Mouse (Mus musculus) intestine, postnatal 0 days (tissue): ENCODE results near the gene Ano10. TPM values are rescaled to one million over a fixed set of nuclear protein-coding genes. Genes with fewer than 3 reads are reported as not detected.
A peak's percentile ranks its signal among the peaks of the same experiment; 100 is the strongest.

ENCODE experiments used
- ATAC-seq: fragments of 200-750 bp; cut with Nextera tagmentation; 2 replicates; pipeline ENCODE4 v1.8.0; 2017; ENCODE audit warnings: mild to moderate bottlenecking, moderate TSS enrichment, moderate library complexity
- H3K27ac ChIP-seq: fragments of 300-500 bp; sonication (generic); 2 replicates; pipeline ENCODE4 v1.5.1; 2014; ENCODE audit warnings: mild to moderate bottlenecking, low read depth, low read length, moderate library complexity
- H3K27me3 ChIP-seq: fragments of 300-500 bp; sonication (generic); replicated peaks from 2 replicates; pipeline ENCODE4 v1.6.1; 2014; ENCODE audit warnings: low read length, mixed read lengths; ENCODE audit not compliant: control insufficient read depth, insufficient read depth
- H3K36me3 ChIP-seq: fragments of 300-500 bp; sonication (generic); 2 replicates; pipeline ENCODE4 v1.6.1; 2014; ENCODE audit warnings: mild to moderate bottlenecking, moderate library complexity; ENCODE audit not compliant: control insufficient read depth, insufficient read depth
- H3K4me1 ChIP-seq: fragments of 300-500 bp; sonication (generic); replicated peaks from 2 replicates; pipeline ENCODE4 v1.6.1; 2014; ENCODE audit warnings: antibody characterized with exemption, low read length, mixed read lengths; ENCODE audit not compliant: control insufficient read depth, insufficient read depth
- H3K4me2 ChIP-seq: fragments of 300-500 bp; sonication (generic); replicated peaks from 2 replicates; pipeline ENCODE4 v1.6.1; 2014; ENCODE audit warnings: low read depth, mild to moderate bottlenecking, moderate library complexity
- H3K4me3 ChIP-seq: fragments of 300-500 bp; sonication (generic); 2 replicates; pipeline ENCODE4 v1.5.1; 2014; ENCODE audit warnings: low read depth, low read length
- H3K9ac ChIP-seq: fragments of 300-500 bp; sonication (generic); 2 replicates; pipeline ENCODE4 v1.6.1; 2014; ENCODE audit warnings: mild to moderate bottlenecking, low read depth, low read length
- H3K9me3 ChIP-seq: fragments of 300-500 bp; sonication (generic); 2 replicates; pipeline ENCODE4 v1.6.1; 2016; ENCODE audit warnings: mixed run types; ENCODE audit not compliant: control insufficient read depth
- CTCF ChIP-seq: sonication (generic); IDR thresholded peaks from 2 replicates; pipeline ENCODE4 v1.5.1; 2016; ENCODE audit warnings: low read depth, mild to moderate bottlenecking, control low read depth, antibody characterized with exemption, moderate library complexity
- WGBS: fragments of 180-500 bp; shearing (Covaris S2); extraction: QIAGEN DNeasy Blood & Tissue Kit; methylation state at CpG from one replicate; pipeline ENCODE4 v1.1.7; 2014; 5-methylcytosine and 5-hydroxymethylcytosine counted together
- polyA plus RNA-seq: library from polyadenylated mRNA; unstranded; fragments of >200 nt; fragmentation: Nextera tagmentation; extraction: Ambion mirVana; gene quantifications from 2 replicates; pipeline ENCODE4 v1.2.1, GENCODE M21; 2015

The Ano10 gene
- polyA plus RNA-seq, 1 experiment from 2014 or later = 51.9 TPM

DNA sequence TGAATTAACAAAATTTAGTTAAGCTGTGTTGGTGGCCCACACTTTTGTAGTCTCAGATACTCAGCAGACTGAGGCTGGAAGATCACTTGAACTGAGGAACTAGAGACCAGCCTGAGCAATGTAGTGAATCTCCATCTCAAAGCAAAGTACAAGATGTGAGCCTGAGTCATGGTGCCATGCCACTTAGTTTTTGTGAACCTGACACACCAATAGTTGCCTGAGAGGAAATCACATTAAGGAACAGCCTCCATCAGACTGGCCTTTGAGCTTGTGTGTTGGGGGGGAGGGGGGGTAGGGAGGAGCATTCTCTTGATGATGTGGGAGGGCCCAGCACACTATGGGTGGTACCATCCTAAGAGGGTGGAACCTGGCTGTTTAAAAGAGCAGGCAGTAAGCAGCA is 1.2 kb upstream of the Ano10 start:
- Histone ChIP-seq H3K4me3 (no peak overlapping the region), H3K36me3 (no peaks in the 10 kb centered on the region; the same call in 1 of the 2 replicates), H3K27me3 (no peaks in the 10 kb centered on the region), H3K9ac (no peak overlapping the region), H3K27ac (no peak overlapping the region), H3K4me1 (peaks cover 7% of the 10 kb centered on the region), H3K9me3 (no peaks in the 10 kb centered on the region), H3K4me2 (no peak overlapping the region)
- ATAC-seq = no peak
- no peak for TF ChIP-seq CTCF

- Histone ChIP-seq H3K4me3 (peak overlapping the region; percentile 89), H3K9ac (peak overlapping the region; percentile 90), H3K4me1 (peaks cover 7% of the 10 kb centered on the region), H3K27me3 (no peaks in the 10 kb centered on the region), H3K9me3 (no peaks in the 10 kb centered on the region), H3K36me3 (no peaks in the 10 kb centered on the region; the same call in 1 of the 2 replicates), H3K4me2 (peak overlapping the region; percentile 92), H3K27ac (peak overlapping the region; percentile 82)
- 0% methylated on average over 23 of the region's 23 CpGs for WGBS
- TF ChIP-seq CTCF = no peak
- peak; percentile 52 for ATAC-seq
Observed at GRCm38 (mm10) chr9:122293865-122294241, 370 bp downstream of the Ano10 start.

- no peak overlapping the region for H3K9ac ChIP-seq
- no peaks in the 10 kb centered on the region; the same call in 1 of the 2 replicates for H3K36me3 ChIP-seq
- TF ChIP-seq CTCF = no peak
- H3K4me3 ChIP-seq = no peak overlapping the region
- no peak for ATAC-seq
- H3K27ac ChIP-seq = no peak overlapping the region
- H3K4me2 ChIP-seq = no peak overlapping the region
- H3K4me1 ChIP-seq = peaks cover 11% of the 10 kb centered on the region
- no peaks in the 10 kb centered on the region for H3K9me3 ChIP-seq
- WGBS = 90% methylated on average over 2 of the region's 2 CpGs
- H3K27me3 ChIP-seq = no peaks in the 10 kb centered on the region
Observed at GRCm38 (mm10) chr9:122290192-122290591, 4.0 kb downstream of the Ano10 start.

- Histone ChIP-seq H3K9me3 (no peaks in the 10 kb centered on the region), H3K27me3 (no peaks in the 10 kb centered on the region), H3K36me3 (no peaks in the 10 kb centered on the region; the same call in 1 of the 2 replicates), H3K4me2 (no peak overlapping the region), H3K27ac (peak overlapping the region; percentile 74), H3K9ac (no peak overlapping the region), H3K4me3 (no peak overlapping the region), H3K4me1 (peaks cover 5% of the 10 kb centered on the region; the same call in 1 of the 2 replicates)
- ATAC-seq = peak; percentile 62
- no peak for TF ChIP-seq CTCF
- 41% methylated on average over 3 of the region's 3 CpGs for WGBS
Observed at GRCm38 (mm10) chr9:122288416-122288815, 5.8 kb downstream of the Ano10 start.

DNA sequence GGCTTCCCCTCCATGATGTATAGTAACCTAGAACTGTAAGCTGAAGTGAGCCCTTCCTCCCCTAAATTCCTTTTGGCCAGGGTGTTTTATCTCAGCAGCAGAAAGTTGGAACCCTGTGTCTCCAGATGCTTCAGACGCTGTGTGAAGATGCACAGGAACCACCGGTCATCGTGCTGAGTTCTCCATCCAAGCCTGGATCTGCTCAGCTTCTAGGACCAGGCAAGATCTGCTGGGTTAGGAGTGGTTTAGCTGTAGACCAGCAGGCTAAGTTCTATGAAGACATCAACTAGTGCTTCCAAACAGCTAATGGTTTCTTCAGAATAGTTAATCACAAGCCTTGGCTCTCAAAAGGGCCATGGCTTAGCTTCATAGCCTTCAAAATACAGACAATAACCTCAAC is 6.7 kb downstream of the Ano10 start:
- H3K9me3 ChIP-seq = no peaks in the 10 kb centered on the region
- no peak overlapping the region for H3K4me2 ChIP-seq
- 0 out of 2 replicates have a peak, but pooled peaks cover 4% of the 10 kb centered on the region for H3K4me1 ChIP-seq
- H3K27ac ChIP-seq = peak overlapping the region; percentile 74
- 88% methylated on average over 3 of the region's 3 CpGs for WGBS
- ATAC-seq = no peak
- H3K27me3 ChIP-seq = no peaks in the 10 kb centered on the region
- TF ChIP-seq CTCF = no peak
- H3K4me3 ChIP-seq = no peak overlapping the region
- H3K36me3 ChIP-seq = no peaks in the 10 kb centered on the region; the same call in 1 of the 2 replicates
- no peak overlapping the region for H3K9ac ChIP-seq

DNA sequence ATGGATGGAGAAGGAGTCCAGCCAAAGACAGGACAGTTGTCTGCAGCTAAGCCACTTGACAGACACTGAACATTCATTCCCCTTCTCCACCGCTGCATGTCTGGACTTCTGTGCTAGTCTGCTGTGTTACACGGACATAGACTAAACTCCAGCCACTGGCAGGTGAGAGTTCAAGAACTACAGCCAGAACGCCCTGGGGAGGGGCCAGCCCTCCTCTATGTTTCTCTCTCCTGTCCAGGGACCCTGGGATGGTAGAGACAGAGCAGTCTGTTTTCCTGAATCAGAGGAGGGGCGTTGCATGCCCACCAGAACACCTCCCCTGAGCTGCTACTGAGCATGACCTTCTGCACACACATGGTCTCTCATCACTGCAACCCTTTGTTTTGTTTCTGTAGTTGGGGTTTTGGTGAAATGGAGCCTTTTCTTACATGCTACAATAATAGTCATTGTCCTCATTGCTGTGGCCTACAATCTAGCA is 8.4 kb downstream of the Ano10 start:
- WGBS = 32% methylated on average over 4 of the region's 4 CpGs
- no peak for ATAC-seq
- H3K27me3 ChIP-seq = no peaks in the 10 kb centered on the region
- H3K9me3 ChIP-seq = no peaks in the 10 kb centered on the region
- peak overlapping the region; percentile 30; the same call in 1 of the 2 replicates for H3K4me2 ChIP-seq
- H3K4me3 ChIP-seq = no peak overlapping the region
- 0 out of 2 replicates have a peak, but pooled peaks cover 4% of the 10 kb centered on the region for H3K4me1 ChIP-seq
- H3K9ac ChIP-seq = no peak overlapping the region
- H3K27ac ChIP-seq = no peak overlapping the region; the same call in 1 of the 2 replicates
- no peak for TF ChIP-seq CTCF
- no peaks in the 10 kb centered on the region; the same call in 1 of the 2 replicates for H3K36me3 ChIP-seq
